Mouse (Mus musculus): ENCODE results near the gene Wdr18.

DNA sequence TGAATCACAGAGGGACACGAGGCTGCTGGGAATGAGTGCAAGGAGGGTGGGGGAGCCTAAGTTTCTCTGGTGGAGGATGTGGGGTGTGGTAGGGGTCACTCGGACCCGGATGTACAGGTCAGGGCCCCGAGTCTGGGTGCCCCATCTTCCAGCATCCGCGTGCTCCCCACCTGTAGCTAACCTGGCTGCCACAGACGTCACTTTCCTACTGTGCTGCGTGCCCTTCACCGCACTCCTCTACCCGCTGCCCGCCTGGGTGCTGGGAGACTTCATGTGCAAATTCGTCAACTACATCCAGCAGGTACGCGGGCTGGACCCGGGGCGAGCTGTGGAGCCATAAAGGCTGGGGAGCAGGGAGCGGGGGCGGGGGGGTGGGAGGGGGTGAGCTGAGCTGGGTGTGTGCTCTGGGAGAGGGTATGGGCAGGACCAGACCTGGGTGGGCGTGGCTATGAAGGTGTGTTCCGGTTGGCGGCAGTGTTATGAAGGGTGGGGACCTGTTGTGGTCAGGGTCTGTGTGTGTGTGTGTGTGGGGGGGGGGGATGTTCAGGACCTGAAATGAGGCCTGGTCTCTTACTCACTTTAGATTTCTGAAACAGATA lies 40.6 kb upstream of the Wdr18 start:
- TF ChIP-seq GATA1 (IDR thresholded peaks at IDR 0.05; ENCODE audit: borderline replicate concordance, low read length): no peak
- no peak for TF ChIP-seq CTCF (IDR thresholded peaks at IDR 0.05; ENCODE audit: low read depth, low read length)
- no peak for TF ChIP-seq GATA2 (IDR thresholded peaks at IDR 0.05; ENCODE audit: borderline replicate concordance, low read depth, low read length)

Measured in G1E (cell line).